Mouse (Mus musculus) testis, postnatal 14 days (tissue): ENCODE results near the gene Plscr1.

Experiments used
- DNase-seq: peaks from one replicate; pipeline ENCODE4 v3.0.0; 2021; ENCODE audit warnings: low spot score

The Plscr1 gene

DNA sequence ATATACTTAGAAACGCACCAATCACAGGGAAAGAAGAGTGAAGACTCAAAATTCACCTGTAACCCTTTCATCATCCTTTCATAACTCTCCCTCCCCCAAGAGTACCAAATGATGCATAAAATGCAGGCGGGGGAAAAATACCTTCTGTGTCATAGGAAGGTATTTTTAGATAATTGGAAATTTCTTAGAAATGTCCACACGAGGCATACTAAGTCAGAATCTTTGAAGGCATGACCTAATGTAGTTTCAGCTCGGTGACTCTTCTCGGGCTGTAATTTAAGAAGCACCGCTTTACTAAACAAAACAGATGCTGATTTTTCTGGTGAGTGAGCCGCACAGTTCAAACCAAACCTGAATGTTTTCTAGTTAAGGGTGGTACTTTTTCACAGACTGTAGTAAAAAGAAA lies at the start of gene Plscr1:
Gene Plscr1 (plus strand): TSS at position 304 of the 406 bp plus-strand sequence.
- no peak for DNase-seq

DNA sequence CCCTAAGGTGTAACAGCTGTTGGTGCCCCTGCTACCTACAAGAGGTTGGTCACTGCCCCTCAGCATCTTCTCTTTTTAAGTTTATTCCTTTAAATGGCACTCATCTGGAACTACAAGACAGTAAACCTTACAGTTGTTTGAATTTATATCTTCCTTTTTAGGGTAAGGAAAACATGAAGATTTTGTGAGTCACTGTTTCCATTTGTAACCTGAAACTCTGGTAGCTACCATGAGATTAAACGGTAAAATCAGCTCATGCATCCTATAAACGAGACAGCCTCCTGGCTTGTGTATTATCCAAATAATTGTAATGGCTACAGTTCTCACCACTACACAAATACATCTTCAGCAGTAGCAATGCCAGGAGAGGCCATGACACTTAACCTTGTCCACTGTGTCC lies 45.2 kb upstream of the Plscr1 start:
- DNase-seq = no peak

DNA sequence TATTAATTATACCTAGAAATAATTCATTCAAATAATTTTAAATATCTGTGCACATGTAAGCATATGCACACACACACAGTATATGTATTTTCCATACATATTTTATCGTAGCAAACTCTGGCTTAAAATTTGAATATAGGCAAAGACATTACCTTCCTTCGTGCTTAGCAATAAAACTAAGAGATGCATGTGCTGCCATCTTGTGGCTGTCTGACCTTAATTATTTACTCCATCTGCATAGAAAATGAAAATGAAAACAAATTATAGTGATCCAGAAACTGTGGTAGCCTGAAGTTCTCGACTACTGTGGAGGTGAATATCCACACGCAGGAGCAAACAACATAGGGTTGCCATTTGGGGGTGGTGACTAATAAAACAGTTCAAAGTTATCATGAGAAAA lies 42.2 kb upstream of the Plscr1 start:
- DNase-seq = no peak

DNA sequence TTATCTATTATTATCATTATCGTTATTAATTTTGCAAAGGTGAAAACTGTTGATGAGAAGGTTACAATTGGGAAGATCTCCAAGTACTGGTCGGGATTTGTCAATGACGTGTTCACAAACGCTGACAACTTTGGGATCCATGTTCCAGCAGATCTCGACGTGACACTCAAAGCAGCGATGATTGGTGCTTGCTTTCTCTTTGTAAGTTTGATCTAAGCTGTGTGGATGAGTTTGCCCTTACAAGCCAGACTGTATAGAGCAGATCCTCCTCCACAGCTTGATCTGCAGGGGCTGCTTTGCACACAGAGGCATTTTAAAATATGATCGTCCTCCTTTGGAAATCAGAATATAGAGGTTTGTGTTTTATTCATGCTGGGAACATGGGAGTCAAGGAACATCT lies 41.8 kb upstream of the Plscr1 start:
- no peak for DNase-seq

DNA sequence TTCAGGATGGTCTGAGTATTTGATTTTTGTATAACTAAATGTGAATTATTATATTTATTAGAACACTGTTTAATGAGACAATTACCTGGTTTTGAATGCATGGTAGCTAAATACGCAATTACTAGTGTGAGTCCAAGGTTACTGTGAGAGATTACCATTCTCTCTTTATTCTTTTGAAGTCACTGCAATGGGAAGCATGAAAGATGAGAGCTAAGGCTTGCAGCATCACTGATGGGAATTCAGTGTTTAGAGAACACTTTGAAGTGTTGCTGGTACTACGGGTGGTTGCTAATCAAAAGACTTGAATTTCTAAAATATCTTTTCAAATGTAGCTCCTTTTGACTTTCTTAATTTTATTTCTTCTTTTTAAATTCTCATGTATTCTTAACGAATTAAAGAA lies 39.7 kb upstream of the Plscr1 start:
- no peak for DNase-seq

DNA sequence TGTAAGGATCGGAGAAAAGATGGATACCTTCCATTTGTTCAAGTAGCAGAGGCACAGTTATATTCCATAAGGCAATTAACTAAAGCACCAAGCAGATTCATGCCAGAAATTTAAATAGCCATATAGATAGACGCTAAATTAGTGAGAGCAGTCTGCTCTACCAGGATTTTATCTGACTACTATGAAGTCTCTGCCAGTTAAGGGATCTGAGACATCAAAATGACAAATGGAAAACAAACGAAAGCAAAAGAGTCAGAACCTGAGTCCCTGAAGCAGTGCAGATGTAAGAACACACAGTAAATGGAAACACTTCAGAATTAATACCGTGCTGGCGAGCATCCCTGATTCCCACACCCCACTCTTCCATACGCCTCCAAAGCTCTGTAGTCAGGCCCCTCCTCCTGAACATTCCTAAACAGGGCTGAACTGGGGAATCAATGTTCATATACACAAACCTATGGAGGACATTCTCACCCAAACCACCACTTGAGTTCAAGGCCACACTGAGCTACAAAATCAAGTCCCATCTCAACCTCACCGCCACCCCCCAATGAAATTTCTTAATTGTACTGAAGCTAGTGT lies 39.1 kb upstream of the Plscr1 start:
- no peak for DNase-seq

DNA sequence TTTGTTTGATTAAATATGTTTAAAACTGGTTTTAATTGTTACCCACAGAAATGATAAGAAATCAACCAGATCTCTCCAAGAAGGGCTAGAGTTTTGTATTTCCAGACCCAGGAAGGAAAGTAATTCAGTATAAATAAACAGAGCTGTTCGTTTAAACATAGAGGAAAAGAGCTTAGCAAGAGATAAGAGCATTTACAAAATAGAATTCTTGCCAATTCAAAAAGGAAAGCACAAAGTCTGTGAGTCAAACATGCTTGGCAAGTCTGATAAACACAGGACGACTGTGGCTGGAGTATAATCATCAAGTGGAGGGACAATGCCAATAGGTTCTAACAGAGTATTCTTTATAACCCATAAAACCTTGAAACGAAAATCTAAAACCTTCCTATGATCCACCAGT lies 38.5 kb upstream of the Plscr1 start:
- no peak for DNase-seq

DNA sequence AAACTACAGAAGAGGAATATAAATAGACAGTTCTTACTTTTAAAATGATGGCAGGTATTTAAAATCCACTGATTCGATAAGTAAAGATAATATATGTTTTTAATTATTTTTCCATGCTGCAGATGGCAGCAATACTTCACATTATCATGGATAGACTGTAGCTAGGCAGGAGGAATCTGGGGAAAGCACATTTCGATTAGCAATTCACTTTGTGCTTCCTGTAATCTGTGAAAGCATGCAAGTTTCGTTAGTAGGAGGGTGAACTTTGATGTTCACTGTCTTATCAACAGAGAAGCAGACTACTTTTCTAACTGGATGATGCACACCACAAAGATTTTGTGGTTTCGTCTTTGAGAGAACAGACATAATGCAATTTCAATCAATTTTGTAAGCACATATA lies 32.1 kb upstream of the Plscr1 start:
- DNase-seq = no peak

DNA sequence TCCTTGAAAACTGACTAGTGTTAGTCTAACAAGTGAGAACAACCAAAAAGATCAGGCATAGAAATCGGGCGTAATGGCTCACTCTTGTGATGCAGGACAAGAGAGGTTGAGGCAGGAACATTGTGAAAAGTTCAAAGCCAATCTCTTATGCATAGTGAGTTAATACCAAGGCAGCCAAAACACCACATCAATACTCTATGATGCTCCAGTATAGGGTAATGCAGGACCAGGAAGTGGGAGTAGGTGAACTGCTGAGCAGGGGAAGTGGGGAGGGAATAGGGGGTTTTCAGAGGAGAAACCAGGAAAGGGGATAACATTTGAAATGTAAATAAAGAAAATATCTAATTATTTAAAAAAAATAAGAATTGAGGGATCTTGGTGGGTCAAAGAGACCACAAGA lies 31.7 kb upstream of the Plscr1 start:
- no peak for DNase-seq

DNA sequence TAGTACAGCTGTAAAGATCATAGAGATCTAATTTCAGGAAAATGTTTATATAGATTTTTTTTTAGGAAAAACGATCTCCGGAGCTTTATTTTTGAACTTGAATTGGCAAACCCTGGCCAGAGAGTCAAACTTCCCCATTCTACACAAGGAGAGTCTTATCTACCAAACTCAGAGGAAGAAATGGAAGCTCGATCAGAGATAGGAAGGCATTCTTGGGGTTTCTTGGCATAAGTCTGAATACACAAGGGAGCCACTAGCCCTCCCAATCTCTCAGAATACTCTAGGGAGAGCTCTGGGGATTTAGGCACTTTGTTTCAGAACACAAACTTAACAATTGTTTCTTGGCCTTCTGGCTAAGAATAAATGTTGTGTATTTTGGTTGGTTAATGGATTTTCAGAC lies 29.4 kb upstream of the Plscr1 start:
- no peak for DNase-seq

DNA sequence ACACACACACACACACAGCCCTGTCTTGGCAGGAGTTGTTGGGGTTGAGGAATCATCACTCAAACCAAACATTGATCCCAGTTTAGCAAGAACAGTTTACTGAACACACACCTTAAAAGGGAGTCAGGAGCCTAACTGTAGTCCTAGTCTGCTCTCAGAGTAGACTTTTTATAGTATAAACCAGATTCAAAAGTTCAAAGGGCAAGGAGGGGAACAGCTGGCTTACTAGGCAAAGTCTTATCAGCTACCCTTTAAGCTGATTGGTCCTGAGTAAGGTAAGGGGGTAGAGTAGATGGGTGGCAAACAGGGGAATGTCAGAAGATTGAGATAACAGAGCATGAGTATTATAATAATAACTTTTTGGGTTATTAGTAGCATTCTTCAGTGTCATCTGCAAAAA lies 28.1 kb upstream of the Plscr1 start:
- DNase-seq = no peak

DNA sequence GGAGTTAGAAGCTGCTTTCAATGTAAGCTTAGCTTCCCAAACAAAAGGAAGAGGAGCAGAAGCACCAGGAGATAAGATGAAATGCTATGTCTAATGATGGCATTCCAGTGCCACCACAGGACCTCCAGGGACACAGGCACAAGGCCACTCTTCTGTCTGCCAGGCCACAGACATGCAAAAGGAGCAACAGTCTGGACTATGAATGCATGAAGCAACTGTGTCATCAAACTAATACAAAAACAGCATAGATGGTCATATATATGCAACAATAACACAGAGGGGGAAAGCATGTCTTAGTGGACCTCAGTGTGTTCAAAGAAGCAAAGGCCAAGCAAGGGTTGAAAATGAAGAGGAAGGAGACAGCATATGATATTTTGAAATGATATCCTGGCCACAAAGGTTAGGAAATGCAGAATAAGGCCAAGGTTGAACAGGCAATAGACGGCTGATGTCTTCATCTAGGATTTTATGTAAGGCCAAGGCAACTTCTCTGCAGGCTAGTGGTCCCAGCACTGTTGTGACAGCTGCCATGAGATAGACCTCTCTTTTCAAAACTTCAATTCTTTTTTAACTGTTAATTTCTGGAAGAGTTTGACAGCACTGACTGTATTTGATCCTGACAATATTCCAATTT lies 24.8 kb upstream of the Plscr1 start:
- no peak for DNase-seq

DNA sequence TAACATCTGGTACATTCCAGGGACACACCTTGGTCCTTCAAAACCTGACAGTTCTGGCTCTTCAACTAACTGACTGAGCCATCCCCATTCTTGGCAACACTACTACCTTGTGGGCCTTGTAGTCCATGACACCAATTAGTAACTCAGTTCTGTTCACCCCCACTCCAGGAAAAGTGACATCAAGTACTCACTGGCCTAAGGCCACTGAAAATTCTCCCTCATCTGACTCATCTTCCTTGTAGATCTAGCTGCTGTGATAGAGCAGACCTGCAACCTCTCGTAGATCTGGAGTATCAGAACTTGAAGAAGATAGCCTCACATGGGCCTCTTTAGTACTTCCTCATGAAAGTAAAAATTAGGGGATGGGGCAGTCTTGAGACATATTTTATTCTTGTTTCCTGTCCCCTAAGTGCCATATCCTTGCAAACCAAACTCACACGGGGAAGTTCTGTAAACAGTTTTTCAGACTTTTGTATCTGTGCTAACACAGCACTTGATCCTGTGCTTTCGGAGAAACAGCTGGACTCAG lies 23.4 kb upstream of the Plscr1 start:
- no peak for DNase-seq

DNA sequence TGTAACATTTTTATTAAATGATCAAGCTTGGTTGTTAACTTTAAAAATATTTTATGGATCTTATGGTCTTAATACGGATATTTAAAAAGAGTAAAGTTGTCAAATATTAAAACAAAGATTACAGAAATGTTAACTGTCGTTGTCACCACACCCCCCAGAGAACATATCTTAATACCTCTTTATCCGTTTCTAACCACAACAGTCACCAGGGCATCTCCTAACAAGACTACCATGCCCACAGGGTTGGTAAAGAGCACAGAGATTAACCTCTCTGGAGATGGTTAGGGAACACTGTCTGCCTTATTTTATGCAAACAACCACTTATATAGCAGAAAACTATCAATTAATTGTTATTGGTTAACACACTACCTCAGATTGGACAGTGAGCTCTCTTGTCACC lies 22.8 kb upstream of the Plscr1 start:
- DNase-seq = no peak

DNA sequence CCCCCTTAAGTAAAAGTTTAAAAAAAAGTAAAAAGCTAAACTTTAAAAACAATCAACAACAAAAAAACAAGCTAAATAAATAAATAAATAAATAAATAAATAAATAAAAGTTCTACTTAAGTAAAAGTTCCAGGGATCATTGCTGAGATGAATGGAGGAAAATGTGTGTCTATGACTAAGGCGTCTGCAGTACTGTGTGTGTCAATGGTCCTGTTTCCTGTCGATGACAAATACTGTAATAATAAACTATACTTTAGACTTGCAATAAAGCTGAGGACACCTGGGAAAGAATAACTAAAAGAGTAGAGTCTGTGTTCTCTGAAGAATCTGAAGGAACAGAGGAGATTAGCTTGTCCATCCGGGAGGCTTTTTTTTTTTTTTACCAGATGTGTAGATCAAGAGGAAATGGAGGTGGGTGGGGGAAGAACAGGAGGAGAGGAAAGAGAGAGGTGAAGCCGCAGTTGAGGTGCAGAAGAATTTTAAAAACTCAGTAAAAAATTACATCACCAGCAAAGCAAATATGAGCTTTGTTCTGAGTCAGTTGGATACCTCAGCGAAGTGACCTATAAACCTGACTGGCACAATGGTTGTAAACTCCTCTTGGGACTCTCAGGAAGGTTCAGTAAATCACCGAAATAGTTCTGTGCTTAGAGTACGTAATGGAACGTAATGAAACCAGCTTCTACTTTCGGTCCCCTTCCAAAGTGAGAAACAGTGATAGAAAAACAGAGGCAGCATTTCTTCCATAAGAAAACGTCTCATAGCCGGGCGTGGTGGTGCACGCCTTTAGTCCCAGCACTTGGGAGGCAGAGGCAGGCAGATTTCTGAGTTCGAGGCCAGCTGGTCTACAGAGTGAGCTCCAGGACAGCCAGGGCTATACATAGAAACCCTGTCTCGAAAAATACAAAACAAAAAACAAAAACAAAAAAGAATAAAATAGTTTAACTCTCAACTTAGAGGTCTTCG lies 20.4 kb upstream of the Plscr1 start:
- DNase-seq = no peak

DNA sequence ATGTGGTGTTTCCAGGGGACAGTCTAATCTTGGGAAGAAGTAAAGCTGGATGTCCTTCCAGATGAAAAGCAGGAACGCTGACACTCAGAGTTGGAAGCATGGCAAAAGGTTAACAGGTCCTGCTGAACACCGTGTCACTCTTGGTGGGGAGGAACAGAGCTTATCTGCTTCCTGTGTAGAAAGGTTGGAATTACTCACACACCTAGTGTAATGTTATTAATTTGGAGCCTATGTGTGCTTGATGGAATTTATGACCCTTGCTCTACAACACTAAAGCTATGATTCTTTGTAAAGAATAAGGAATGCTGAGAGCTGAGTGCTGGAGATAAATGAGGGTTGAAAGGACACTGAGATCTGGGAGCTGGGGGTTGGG lies 19.7 kb upstream of the Plscr1 start:
- DNase-seq = no peak

DNA sequence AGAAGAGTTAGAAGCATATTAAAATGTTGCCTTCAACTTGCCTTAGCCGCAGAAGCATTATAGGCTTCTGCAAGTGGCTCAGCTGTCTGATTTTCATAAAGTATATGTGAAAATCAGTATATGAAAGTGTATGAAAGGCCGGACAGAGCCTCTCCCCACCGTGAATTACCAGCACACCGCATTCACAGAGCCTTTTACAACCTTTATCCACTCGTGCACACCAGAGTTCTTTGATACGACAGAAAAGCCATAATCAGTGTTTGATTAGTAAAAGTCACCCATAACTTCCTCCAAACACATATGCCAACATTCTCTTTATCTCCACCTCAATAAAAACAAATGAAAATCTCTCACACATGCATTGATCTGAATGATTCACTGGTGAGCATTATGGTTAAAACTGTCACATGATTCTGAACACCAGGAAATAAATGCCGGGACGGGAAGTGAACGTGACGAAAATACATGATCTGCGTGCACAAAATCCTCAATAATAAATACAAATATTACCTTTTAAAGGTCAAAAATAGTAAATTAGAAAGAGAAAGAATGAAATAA lies 14.6 kb upstream of the Plscr1 start:
- no peak for DNase-seq

DNA sequence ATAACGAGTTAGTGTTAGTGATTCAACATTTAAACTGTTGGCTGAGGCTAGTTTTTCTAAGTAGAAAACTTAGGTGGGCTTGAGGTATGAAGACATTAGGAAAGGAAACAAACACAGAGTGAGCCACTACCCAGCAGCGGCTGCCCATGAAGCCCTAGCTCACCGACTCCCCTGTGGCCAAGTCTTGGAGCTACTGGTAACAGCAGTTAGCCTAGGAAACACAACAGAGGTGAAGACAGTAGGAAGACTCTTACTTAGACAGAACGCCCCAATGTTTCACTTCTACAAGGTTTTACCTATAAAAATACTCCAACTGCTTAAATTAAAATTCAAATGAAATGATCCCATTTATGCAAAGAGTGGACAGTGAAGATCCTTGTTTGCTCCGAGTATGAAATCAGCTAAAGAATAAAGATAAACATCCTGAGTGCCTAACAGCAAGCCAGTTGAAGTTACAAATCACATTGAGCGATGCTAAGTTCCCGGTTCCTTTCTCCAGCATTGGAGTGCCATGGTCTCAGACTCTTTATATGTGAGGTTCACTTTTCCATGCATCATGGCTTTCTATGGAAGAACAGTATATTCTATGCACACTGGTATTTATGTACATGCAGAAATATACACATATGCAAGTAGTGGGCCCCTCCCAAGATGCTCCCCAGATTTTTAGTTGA lies 640 bp upstream of the Plscr1 start:
- no peak for DNase-seq

DNA sequence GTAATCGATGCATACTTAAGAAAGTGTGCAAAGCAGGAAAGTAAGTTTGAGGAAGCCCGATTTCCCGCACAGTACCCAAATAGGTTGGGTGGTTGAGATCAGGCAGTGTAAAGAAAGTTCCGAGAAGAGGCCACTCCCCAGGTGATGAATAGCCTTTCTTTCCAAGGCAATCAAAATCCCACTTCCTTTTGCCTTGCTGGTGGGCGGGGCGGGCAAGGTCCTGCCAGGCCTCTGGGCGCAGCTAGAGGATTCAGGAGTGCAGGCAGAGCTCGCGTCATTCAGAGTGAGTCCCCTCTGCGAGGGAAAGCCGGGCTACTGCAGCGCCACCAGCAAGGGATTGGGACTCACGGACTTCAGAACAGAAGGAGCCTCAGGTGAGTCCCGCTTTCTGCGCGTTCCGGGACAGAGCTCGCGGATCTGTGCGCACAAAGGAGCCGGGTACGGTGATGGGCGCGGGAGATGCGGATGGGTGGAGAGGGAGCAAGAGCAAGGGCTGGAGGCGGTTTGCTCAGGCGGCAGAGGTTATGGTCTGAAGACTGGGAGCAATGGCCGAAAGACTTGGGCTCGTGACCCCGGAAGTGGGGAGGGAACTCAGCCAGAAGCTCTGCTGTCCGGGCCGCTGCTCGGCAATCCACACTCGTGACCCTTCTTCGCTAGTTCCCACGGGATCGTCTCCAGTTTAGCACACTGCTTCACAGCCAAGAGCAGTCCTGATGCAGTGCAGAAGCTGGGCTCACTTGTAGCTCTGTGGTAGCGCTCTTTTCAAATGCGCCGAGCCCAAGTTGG lies 630 bp downstream of the Plscr1 start:
- peak; percentile 53 for DNase-seq

DNA sequence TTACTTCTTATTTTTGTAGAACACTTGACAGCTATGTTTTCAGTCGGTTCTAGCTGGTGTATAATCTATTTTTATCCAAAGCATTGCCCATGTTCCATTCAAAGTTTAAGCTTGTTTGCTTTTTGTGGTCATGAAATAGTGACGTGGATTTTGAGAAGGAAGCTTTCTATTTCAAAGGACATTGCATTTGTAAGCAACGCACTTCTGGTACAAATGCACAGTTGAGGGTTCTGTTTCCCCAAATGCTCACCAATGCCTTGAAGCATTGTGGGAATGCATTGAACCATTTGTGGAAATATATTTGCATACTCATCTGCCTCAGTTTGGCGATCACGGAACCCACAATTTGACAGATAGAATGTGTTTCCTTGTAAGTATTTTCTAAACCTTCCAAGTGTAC lies 3.2 kb downstream of the Plscr1 start:
- DNase-seq = no peak

DNA sequence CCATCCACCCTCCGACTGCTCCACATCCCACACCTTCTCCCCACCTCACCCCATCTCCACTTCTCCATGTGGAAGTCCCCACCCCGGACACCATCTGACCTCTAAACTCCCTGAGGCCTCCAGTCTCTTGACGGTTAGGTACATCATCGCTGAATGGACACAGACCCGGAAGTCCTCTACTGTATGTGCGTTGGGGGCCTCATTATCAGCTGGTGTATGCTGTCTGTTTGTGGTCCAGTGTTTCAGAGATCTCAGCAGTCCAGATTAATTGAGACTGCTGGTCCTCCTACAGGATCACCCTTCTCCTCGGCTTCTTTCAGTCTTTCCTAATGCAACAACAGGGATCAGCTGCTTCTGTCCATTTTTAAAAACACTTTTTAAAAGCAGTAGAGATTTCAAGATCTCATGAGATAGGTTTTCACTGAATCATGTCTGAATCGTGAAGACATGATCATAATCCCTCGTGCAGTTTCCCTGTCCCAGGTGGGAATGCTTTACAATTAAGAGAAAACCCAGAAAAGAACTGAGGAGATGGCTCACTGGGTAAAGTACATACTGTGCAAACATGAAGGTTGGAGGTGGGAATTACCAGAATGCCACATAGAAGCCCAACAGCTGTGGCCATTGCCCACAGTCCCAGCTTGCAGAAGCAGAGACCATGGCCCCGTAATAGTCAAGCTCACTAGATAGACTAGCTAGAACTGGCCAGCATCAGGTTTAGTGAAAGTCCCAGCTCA lies 4.2 kb downstream of the Plscr1 start:
- DNase-seq = no peak
